Mouse (Mus musculus) spleen, adult 2 months (tissue): ENCODE measurements at regions not wholly inside any gene's neighbourhood (a gene's known extent, or its start where the extent isn't known, plus 50 kb on each side); places are given as distances from the start of the nearest gene placed in this dataset.

Experiments
- DNase-seq, 2 experiments: peaks; one replicate each; pipeline versions ENCODE4 v3.0.0 to v3.0.0-alpha.2; 2012 to 2021; ENCODE audit warnings: low spot score in 2 of 2, low read depth in 1 of 2
- H3K27ac ChIP-seq: fragments of 200-500 bp; 2 replicates; pipeline ENCODE4 v1.5.1; 2012; ENCODE audit warnings: low read length, inconsistent platforms; ENCODE audit not compliant: insufficient read depth
- H3K27me3 ChIP-seq: fragments of 200-500 bp; 2 replicates; pipeline ENCODE4 v1.6.1; 2012; ENCODE audit warnings: mild to moderate bottlenecking, moderate library complexity, low read length, inconsistent platforms; ENCODE audit not compliant: control insufficient read depth, insufficient read depth
- H3K36me3 ChIP-seq: fragments of 200-500 bp; 2 replicates; pipeline ENCODE4 v1.6.1; 2012; ENCODE audit warnings: mild to moderate bottlenecking, low read length, inconsistent platforms; ENCODE audit not compliant: control insufficient read depth, insufficient read depth
- H3K4me1 ChIP-seq: fragments of 200-500 bp; 2 replicates; pipeline ENCODE4 v1.6.1; 2011; ENCODE audit warnings: inconsistent platforms; ENCODE audit not compliant: control insufficient read depth, insufficient read depth, insufficient read length
- H3K4me3 ChIP-seq: fragments of 200-500 bp; 2 replicates; pipeline ENCODE4 v1.5.1; 2011; ENCODE audit warnings: mild to moderate bottlenecking, inconsistent platforms; ENCODE audit not compliant: insufficient read depth, insufficient read length; ENCODE audit errors: extremely low read depth
- CTCF ChIP-seq: fragments of 200-500 bp; IDR thresholded peaks from 2 replicates; pipeline ENCODE4 v1.5.1; 2011; ENCODE audit warnings: mild to moderate bottlenecking, inconsistent platforms; ENCODE audit not compliant: insufficient read depth, insufficient read length, insufficient replicate concordance; ENCODE audit errors: extremely low read depth
- POLR2A ChIP-seq: fragments of 200-500 bp; IDR thresholded peaks from 2 replicates; pipeline ENCODE4 v1.6.1; 2011; ENCODE audit warnings: low read depth, low read length, inconsistent platforms
- WGBS: fragments of 180-500 bp; shearing (Covaris S2); methylation state at CpG from one replicate; pipeline ENCODE4 v1.1.7; 2018; 5-methylcytosine and 5-hydroxymethylcytosine counted together

DNA sequence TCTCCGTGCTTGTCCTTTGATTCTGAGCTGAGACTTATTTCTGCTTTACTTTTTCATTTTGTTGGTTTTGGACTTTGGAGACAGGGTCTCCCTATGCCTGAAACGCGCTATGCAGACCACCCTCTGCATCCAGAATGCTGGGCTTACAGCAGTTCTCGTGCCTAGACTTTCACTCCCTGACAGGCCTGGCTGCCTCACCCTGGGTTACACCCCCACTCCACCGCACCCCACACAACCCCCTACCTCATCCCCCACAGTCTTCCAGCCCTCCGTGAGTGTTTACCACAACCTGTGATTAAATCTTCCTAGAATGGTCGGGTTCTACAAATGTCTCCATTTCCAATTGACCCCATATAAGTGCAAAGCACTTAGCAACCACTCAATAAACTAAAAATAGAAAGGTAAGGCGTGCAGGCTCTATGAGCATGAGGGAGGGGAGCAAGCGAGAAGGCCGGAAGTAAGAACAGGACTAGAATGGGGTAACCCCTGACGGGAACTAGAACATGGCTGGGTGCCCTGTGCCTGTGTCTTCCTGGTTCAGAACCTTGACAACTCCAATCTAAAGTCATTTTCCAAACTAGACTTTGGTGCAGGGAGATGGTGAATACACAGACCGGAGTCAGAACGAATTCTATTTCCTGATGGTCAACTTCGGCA, 131.2 kb upstream of the Lef1 start:
- 77% methylated on average over 14 of the region's 14 CpGs for WGBS

DNA sequence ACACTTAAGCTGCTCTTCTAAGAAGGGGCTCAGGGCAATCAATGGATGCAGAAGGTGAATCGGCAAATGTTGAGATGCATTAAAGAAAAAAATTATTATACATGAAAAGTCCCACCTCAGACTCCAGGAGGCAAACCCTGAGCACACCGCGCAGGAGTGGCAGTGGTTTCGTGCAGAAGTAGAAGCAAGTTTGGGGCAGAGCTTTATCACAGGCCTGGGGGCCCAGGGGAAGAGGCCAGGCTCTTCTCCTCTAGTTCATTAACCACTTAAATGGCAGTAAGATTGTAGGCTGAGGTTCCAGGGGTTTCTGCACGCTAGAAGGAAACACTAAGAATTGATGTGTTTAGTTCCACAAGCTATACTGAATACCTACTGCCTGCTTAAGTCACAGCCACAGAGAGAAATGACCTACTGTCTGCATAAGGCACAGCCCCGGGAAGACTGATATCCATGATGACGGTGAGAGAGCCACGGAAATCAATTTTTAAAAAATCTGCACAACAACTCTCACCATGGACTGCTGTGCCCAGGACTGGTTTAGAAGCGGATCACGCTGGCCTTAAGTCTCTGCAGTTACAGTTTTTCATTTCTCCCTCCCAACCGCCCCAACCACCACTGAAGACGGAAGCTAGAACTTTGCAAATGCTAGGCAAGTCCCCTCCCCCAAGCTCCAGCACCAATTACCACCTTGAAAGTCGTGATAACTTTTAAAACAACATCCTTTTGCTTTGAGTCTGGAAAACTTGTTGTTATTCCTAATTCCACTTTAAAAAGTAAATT, 132.2 kb upstream of the Lef1 start:
- H3K27me3 ChIP-seq = no peaks in the 10 kb centered on the region
- DNase-seq = no peak
- 48% methylated on average over 13 of the region's 13 CpGs for WGBS
- no peaks in the 10 kb centered on the region for H3K36me3 ChIP-seq
- peaks cover 2% of the 10 kb centered on the region; the same call in 1 of the 2 replicates for H3K4me1 ChIP-seq
- no peak overlapping the region for H3K4me3 ChIP-seq
- no peak overlapping the region for H3K27ac ChIP-seq
- no peak for TF ChIP-seq CTCF
- no peak for TF ChIP-seq POLR2A

More for the DNA sequence above, 131.2 kb upstream of the Lef1 start:
- H3K4me1 ChIP-seq = peaks cover 2% of the 10 kb centered on the region; the same call in 1 of the 2 replicates
- no peak overlapping the region for H3K4me3 ChIP-seq
- DNase-seq = no peak
- no peaks in the 10 kb centered on the region for H3K36me3 ChIP-seq
- H3K27ac ChIP-seq = no peak overlapping the region
- no peaks in the 10 kb centered on the region for H3K27me3 ChIP-seq
- TF ChIP-seq CTCF (no peak), POLR2A (no peak)

DNA sequence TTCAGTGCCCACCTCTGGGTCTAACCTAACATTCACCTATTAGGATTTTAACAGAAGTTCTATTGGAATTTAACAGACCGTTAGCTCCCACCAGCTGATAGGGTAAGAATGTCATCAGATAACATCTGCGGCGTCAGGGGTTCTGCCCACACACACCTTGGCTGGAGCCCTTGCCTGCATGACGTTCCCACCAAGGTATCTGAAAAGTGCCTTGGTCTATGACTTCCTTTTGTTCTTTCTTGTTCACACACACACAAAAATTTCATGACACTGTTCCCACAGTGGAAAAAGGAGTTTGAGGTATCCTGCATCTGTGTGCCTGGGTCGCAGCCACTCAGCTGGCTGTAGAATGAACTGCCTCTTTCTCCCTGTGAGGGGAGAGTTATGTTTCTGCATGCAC, 134.1 kb upstream of the Lef1 start:
- Histone ChIP-seq H3K27ac (no peak overlapping the region), H3K4me1 (peaks cover 2% of the 10 kb centered on the region; the same call in 1 of the 2 replicates), H3K4me3 (no peak overlapping the region), H3K27me3 (no peaks in the 10 kb centered on the region), H3K36me3 (no peaks in the 10 kb centered on the region)
- 75% methylated on average over 5 of the region's 5 CpGs for WGBS
- TF ChIP-seq POLR2A (no peak), CTCF (no peak)
- no peak for DNase-seq

DNA sequence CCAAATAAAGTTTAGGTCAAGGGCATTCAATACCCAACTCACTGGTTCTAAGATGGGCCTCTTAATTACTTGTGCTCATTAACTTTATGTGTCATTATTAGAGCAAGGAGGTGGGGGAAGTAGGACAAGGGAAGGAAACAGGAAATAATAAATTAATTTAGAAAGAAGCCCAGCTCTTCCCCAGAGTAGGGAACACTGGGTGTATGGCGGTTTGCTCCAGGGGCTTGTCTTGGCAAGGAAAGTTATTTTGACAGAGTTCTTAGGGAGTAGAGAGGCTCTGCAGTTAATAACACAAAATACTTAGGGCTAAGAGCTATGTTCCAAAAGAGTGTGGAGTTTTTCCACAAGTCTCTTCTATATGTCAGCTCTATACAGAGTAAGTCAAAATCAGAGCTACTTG, 135.0 kb upstream of the Lef1 start:
- peaks cover 2% of the 10 kb centered on the region; the same call in 1 of the 2 replicates for H3K4me1 ChIP-seq
- WGBS = 58% methylated on average over 1 of the region's 1 CpGs
- no peak overlapping the region for H3K4me3 ChIP-seq
- TF ChIP-seq CTCF (no peak), POLR2A (no peak)
- no peaks in the 10 kb centered on the region for H3K36me3 ChIP-seq
- no peaks in the 10 kb centered on the region for H3K27me3 ChIP-seq
- no peak for DNase-seq
- no peak overlapping the region for H3K27ac ChIP-seq

DNA sequence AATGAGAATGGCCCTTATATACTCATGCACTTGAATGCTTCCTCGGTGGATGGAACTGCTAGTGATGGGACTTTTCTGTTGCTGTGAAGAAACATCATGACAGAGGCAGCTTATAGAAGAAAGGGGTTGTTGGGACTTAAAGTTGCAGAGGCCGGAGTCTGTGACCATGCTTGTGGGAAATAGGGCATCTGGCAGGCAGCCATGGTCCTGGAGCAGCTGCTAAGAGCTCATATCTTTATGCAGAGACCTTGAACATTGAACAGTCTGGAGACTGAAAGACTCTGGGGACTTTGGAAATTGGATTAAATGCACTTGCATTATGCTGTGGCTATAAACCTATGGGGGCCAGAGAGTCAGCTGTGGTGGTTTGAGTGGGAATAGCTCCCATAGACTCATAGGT, 138.1 kb upstream of the Lef1 start:
- no peaks in the 10 kb centered on the region for H3K36me3 ChIP-seq
- WGBS = 83% methylated on average over 2 of the region's 2 CpGs
- H3K27me3 ChIP-seq = no peaks in the 10 kb centered on the region
- no peaks in the 10 kb centered on the region for H3K4me1 ChIP-seq
- no peak overlapping the region for H3K27ac ChIP-seq
- no peak for TF ChIP-seq CTCF
- DNase-seq = no peak
- no peak overlapping the region for H3K4me3 ChIP-seq

DNA sequence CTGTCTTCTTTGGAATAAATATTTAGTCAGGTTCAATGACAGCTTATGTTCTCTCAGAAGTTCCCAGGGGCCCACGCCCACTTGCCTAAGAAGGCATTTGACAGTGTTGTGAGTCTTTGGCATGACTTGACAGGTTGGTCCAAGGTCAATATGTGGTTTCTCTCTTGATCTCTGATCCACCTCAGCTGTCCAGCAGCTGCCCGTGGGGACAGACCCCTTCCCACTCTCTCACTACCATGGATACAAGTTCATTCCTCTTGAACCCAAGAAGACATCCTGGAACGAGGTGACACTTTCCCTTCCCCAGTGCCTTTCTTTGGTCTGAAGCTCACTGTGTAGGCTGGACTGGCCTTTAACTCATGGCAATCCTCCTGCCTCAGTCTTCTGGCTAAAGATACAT, 145.0 kb upstream of the Lef1 start:
- H3K4me1 ChIP-seq = no peaks in the 10 kb centered on the region
- 91% methylated on average over 3 of the region's 3 CpGs for WGBS
- no peak overlapping the region for H3K27ac ChIP-seq
- H3K36me3 ChIP-seq = no peaks in the 10 kb centered on the region
- H3K4me3 ChIP-seq = no peak overlapping the region
- no peak for DNase-seq
- TF ChIP-seq POLR2A (no peak), CTCF (no peak)
- H3K27me3 ChIP-seq = no peaks in the 10 kb centered on the region

DNA sequence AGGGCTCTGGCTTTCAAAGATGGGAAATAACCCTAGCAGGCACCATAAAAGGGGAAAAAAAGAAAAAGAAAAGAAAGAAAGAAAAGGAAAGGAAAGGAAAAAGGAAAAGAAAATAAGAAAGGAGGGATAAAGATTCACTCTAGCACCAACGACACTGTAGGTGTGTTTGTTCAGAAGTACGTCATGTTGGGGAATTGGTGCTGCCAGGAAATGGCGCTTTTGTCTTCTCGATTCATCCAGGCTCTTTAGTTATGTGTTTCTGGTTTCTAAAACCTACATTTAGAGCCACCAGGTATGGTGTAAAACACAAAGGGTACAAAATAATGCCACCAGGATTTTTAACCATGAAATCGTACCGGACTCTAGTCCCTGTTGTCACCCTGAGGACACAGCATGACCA, 146.2 kb upstream of the Lef1 start:
- Histone ChIP-seq H3K27me3 (no peaks in the 10 kb centered on the region), H3K4me3 (no peak overlapping the region), H3K27ac (no peak overlapping the region), H3K36me3 (no peaks in the 10 kb centered on the region), H3K4me1 (no peaks in the 10 kb centered on the region)
- WGBS = 83% methylated on average over 6 of the region's 6 CpGs
- no peak for DNase-seq
- no peak for TF ChIP-seq POLR2A
- TF ChIP-seq CTCF = no peak
